Mouse (Mus musculus) megakaryocyte-erythroid progenitor cell, adult 5-6 weeks (primary cell): ENCODE data around the gene Lmo2. TPM values are rescaled to one million over a fixed set of nuclear protein-coding genes. Genes with fewer than 3 reads are reported as not detected.

ENCODE experiments used
- ATAC-seq: replicated peaks from 2 replicates; pipeline ENCODE4 v1.8.0; 2016; ENCODE audit warnings: mild to moderate bottlenecking, inconsistent platforms; ENCODE audit not compliant: severe bottlenecking, poor library complexity, low FRiP score, low TSS enrichment
- total RNA-seq, 2 experiments: library from RNA; stranded (forward) in 1 of 2; stranded (reverse) in 1 of 2; fragments of 200-1000, 215-1000 nt in 1 of 2; fragments of >200 nt in 1 of 2; fragmentation: Nextera tagmentation in 1 of 2; gene quantifications; 2 replicates each; pipeline ENCODE4 v1.2.3; 2014 to 2017

The Lmo2 gene
- total RNA-seq, 2 experiments from 2014 or later, result 392 to 431 TPM

DNA sequence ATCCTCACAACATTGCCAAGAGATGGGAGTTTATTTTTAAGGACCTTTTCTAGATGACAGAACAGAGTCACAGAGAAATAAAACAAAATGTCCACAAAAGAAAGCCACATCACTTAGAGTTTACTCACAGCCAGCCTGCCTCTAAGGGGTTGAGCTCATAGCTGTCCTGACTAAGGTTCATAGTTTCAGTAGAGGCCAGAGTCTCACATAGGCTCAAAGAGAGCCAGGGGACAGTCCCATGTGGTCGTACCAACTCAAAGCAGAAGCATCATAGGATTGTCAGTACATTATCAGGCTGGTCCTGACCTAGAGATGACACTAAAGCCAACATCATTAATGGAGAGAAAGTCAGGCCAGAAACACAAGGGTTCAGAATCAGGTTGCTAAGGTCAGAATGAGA, 19.2 kb upstream of the Lmo2 start:
- ATAC-seq, result no peak

DNA sequence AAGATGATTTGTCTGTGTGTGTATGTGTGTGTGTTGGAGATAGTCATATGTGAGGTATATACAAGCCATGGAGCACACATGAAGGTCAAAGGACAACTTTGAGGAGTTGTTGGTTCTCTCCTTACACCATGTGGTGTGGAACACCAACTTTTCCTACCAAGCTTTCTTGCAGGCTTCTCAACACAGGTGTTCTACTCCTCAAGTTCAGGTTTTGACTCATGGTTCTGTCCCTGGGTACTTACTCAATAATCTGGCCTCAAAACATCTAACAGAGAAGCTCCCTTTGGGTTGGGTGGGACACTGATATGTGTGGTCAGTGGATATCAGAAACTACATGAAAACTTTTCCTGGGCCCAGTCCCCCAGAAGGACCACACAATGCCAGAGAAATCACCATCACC, 18.8 kb upstream of the Lmo2 start:
- ATAC-seq, result no peak

DNA sequence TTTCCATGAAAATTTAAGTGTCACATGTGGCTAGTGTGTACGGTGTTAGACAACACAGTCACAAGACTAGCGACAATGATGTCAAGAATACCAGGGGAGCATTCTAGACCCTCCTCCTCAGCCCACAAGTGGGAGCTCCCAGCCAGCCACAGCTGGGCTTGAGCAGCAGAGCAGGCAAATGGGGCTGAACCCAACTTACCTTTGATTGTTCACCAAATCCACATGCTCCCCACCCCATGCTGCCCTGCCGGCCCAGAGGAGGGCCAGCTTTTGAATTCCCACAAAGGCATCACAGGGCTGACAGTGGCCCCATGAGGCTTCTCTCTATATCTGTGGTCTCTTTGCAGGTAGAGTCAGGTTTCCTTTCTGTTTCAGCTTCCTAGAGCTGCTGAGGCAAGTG, 16.7 kb upstream of the Lmo2 start:
- ATAC-seq, result no peak

DNA sequence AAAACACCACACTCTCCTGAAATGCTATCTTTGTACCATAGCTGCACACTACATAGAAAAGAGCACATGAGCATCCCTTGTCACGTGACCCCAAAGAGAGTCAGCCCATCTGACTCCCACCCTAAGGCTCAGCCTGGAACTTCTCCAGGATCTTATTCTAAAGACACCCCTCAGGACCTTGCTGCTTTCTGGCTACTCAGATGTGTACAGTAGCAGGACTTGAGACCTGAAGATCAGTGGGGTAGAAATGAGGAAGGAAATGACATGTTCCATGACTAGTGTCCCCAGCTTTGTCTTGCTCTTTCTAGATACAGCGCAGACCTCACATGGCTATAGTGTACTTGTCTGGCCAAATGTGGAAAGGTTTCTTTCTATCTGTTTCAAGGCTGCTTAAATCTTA, 12.9 kb upstream of the Lmo2 start:
- peak; percentile 35; the same call in 1 of the 2 replicates for ATAC-seq

GRCm38 (mm10) chr2:103945571-103946092, 12.2 kb upstream of the Lmo2 start:
- peak; percentile 32 for ATAC-seq

DNA sequence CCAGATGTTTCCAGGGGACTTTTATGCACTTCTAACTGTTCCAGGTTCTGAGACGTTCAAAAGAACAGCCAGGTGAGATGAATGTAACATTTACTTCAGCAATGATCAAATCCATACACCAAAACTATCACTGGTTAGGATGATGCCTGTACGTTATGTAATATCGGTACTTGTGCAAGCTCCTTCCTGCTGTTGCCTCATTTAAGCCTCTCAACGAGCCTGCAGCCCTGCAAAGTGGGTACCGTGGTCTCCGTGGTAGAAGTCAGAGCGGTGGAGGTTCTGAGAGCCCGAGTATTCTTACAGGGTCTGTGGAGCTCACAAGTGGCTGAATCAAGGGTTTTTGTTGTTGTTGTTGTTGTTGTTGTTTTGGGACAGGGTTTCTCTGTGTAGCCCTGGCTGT, 10.9 kb upstream of the Lmo2 start:
- no peak for ATAC-seq

GRCm38 (mm10) chr2:103947982-103948655, 9.7 kb upstream of the Lmo2 start:
- ATAC-seq, result no peak

GRCm38 (mm10) chr2:103953050-103953835, 4.5 kb upstream of the Lmo2 start:
- no peak for ATAC-seq

DNA sequence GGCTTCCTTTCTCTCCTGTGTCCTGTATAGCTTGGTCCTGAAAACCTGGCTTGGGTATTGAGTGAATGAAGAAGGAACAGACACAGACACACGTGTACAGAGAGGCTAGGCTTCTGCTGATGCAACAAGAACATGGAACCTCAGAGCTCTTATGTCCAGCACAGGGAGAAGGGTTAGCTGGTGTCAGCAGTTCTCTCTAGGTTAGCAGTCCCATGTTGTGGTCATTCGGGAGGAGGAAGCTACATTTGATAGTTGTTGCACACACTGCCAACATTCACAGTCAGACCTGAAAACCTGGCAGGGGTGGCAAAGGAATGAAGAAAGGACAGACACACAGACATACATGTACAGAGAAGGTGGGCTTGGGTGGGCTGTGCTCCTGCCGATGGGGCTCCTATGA, 2.1 kb upstream of the Lmo2 start:
- no peak for ATAC-seq

DNA sequence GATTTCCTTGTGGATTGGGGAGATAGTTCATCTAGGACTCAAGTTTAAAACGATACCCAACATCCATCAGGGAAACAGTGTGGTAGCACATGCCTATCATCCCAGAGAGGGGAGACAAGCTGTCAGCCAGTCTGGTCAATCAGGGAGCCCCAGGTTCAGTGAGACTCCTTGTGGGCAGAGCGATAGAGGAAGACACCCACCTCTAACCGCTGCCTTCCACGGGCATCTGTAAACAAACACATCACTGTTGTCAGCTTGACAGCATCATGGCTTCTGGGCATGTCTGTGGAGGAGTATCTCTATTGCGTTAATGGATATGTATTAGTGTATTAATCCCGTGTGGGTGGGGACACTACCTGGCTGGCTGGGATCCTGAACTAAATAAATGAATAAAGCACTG, 919 bp upstream of the Lmo2 start:
- ATAC-seq, result peak; percentile 85

DNA sequence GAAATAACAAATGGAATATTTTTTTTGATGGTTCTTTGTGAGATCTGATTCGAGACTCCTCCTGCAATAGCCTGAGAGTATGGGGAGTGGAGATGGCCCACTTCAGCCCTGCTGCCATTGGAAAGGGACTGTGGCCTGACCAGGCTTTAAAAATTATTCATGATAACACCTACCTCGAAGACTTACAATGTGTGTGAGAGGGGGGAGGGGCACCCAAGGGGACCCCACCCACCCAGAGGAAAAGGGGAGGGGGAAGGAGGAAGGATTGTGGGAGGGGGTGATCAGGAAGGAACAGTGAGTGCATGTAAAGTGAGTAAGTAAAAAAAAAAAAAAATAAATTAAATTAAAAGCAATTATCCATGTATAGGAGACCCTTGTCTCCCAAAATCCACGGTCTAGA, 848 bp downstream of the Lmo2 start:
- ATAC-seq, result no peak

GRCm38 (mm10) chr2:103959066-103959465, 1.3 kb downstream of the Lmo2 start:
- no peak for ATAC-seq

DNA sequence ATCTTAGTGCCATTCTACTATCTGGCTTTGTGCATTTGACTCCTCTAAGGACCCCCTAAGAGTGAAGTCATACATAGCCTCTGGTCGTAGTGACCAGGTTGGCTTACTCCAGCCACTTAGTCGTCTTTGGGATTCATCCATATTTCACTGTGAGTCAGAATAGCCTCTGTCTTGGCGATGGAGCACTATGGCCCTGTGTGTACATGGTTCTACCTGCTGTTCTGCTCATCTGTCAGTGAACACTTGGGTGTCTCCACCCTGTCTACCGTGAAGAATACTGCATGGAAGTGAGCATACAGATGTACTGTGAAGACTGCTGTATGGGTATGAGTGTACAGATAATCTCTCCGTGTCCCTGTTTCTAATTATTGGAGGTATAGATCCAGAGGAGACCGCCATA, 1.8 kb downstream of the Lmo2 start:
- no peak for ATAC-seq

- ATAC-seq, result no peak
Observed at GRCm38 (mm10) chr2:103962349-103962748, 4.6 kb downstream of the Lmo2 start.

DNA sequence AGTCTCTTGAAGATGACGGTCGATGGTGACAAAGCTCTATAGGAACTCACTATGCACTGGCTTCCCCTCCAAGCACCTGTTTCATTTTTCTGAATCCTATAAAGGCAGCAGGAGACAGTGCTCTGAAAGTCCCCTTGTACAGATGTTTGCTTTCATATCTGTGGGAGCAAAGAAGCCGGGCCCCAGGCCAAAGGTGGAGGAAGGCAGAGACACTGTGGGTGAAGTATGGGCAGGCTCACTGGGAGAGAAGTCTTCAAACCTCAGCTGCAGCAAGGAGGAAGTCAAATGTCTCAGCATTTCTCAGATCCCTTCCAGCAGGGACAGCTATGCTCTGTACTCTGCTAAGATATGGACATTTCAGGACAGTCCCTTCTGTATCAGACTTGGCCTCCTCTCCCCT, 7.6 kb downstream of the Lmo2 start:
- ATAC-seq, result peak; percentile 39

DNA sequence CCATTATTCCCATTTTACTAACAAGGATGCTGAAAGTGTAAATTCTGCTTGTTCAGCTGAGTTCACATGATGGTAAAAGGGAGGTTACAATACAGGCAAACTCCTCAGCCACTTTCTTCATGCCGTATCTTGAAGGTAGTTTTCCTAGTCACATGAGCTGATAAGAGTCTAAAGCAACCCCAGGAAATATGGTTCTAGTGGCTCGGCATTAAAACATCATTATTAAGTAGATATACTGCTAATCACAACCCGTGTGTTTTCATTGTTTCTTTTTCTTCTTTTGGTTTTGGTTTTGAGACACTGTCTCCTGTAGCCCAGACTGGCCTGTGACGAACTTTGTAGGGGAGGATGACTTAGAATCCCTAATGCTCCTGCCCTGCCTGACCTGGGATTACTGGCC, 10.4 kb downstream of the Lmo2 start:
- peak; percentile 21; the same call in 1 of the 2 replicates for ATAC-seq

DNA sequence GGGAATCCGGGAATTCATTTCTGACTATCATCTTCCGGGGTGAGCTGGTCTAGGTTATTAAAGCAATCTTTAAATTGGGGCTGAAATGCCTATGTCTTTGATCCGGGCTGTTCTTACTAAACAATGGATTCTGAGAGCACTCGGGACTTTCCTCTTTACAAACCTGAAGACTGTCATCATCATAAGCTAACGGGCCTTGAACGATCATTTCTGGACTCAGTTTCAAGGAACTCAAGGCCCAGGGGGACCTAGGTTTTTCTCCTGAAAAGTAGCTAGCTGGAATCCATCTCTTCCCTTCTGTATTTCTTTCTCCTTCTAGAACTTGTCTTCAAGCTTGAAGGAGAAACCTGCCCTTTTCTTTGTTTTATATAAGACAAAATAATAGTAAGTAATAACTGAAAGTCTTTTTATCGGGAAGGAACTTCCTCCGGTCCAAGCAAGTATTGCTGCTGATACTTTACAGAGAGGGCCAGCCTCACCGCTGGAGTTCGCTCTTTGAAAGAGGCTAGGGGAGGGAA, 11.2 kb downstream of the Lmo2 start:
- no peak for ATAC-seq

DNA sequence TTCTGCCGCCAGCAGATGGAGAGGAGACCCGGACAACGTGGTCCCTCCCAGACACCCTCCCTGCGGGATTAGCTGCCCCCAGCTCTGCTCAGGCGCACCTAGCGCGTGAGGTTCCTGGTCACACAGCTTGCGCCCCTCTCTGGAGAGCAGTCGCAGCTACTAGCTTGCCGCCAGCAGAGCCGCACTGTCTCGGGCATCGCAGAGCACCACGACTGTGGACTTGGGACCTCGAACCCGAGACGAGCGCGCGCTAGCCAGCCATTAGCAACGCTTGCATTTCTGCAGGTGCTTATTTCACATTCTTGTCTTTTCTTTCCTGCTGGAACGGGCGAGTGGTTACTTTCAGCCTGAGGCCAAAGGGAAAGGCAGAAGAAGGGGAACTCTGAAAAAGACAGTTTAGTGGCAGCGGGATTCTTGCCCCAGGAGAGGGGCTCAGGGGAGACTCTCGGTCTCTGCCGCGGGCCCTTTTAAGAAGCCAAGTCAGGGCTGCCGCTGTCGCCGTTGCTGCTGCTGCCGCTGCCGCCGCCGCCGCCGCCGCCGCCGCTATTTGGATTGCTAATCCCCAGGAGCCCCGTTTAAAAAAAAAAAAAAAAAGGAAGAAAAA, 11.8 kb downstream of the Lmo2 start:
- peak; percentile 71 for ATAC-seq

DNA sequence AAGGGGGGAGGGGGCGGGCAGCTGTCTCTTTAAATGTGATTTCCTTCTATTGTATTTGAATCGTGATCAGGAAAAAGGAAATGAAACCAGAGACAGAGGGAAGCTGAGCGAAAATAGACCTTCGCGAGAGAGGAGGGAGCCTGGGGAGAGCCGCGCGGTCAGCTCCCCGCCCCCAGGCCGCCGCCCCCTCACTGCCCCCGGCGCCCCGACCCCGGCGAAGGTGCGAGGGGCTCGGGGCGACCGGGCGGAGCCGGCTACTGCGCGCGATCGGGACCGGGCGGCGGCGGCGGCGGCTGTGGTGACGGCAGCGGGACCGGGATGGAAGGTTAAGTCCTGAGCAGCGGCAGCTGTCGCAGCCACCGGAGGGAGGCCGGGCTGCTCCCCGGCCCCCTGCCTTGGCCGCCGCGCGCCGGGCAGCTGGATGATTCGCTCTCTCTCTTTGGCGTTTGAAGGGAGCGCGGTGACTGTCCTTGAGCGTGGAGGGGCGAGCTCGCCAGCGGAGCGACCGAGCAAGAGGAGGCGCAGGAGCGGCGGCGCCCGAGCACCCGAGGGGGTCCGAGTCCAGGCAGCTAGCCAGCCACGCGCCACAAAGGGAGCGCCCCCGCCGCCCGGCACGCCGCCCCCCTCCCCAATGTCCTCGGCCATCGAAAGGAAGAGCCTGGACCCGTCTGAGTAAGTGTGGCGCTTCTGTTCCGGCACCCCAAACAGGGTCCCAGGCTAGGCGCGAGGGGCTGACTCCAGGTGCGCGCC, 12.4 kb downstream of the Lmo2 start:
- ATAC-seq, result no peak
